Mouse (Mus musculus) hindbrain, embryonic 16.5 days (tissue): ENCODE results near the gene Cysltr2. TPM values are rescaled to one million over a fixed set of nuclear protein-coding genes. Genes with fewer than 3 reads are reported as not detected.

Experiments
- ATAC-seq: fragments of 200-750 bp; cut with Nextera tagmentation; 2 replicates; pipeline ENCODE4 v1.8.0; 2017; ENCODE audit warnings: moderate TSS enrichment, moderate library complexity
- H3K27ac ChIP-seq: fragments of 300-500 bp; sonication (generic); 2 replicates; pipeline ENCODE4 v1.5.1; 2014; ENCODE audit warnings: low read depth, mild to moderate bottlenecking, control low read depth, low read length, moderate library complexity
- H3K27me3 ChIP-seq: fragments of 300-500 bp; sonication (generic); replicated peaks from 2 replicates; pipeline ENCODE4 v1.6.1; 2014; ENCODE audit warnings: low read length; ENCODE audit not compliant: control insufficient read depth, insufficient read depth
- H3K36me3 ChIP-seq: fragments of 300-500 bp; sonication (generic); 2 replicates; pipeline ENCODE4 v1.6.1; 2014; ENCODE audit warnings: mild to moderate bottlenecking, low read length, moderate library complexity, mixed read lengths; ENCODE audit not compliant: control insufficient read depth, insufficient read depth
- H3K4me1 ChIP-seq: fragments of 300-500 bp; sonication (generic); 2 replicates; pipeline ENCODE4 v1.6.1; 2014; ENCODE audit warnings: low read depth, low read length; ENCODE audit not compliant: control insufficient read depth, insufficient read depth
- H3K4me2 ChIP-seq: fragments of 300-500 bp; sonication (generic); 2 replicates; pipeline ENCODE4 v1.6.1; 2014; ENCODE audit warnings: mild to moderate bottlenecking, low read length, control low read depth, moderate library complexity
- H3K4me3 ChIP-seq: fragments of 300-500 bp; sonication (generic); 2 replicates; pipeline ENCODE4 v1.5.1; 2014; ENCODE audit warnings: mild to moderate bottlenecking, low read length, control low read depth, moderate library complexity
- H3K9ac ChIP-seq: fragments of 300-500 bp; sonication (generic); 2 replicates; pipeline ENCODE4 v1.6.1; 2014; ENCODE audit warnings: low read depth, mild to moderate bottlenecking, control low read depth, low read length, moderate library complexity
- H3K9me3 ChIP-seq: fragments of 300-500 bp; sonication (generic); 2 replicates; pipeline ENCODE4 v1.6.1; 2014; ENCODE audit warnings: mild to moderate bottlenecking, low read length, moderate library complexity; ENCODE audit not compliant: control insufficient read depth
- WGBS: fragments of 180-500 bp; shearing (Covaris S2); extraction: QIAGEN DNeasy Blood & Tissue Kit; methylation state at CpG from one replicate; pipeline ENCODE4 v1.1.7; 2014; 5-methylcytosine and 5-hydroxymethylcytosine counted together
- polyA plus RNA-seq: library from polyadenylated mRNA; unstranded; fragments of >200 nt; fragmentation: Nextera tagmentation; extraction: Ambion mirVana; gene quantifications from 2 replicates; pipeline ENCODE4 v1.2.1, GENCODE M21; 2015

Cysltr2 gene
- 0.21 TPM in 1 of 2 replicates, not detected in the other for polyA plus RNA-seq

DNA sequence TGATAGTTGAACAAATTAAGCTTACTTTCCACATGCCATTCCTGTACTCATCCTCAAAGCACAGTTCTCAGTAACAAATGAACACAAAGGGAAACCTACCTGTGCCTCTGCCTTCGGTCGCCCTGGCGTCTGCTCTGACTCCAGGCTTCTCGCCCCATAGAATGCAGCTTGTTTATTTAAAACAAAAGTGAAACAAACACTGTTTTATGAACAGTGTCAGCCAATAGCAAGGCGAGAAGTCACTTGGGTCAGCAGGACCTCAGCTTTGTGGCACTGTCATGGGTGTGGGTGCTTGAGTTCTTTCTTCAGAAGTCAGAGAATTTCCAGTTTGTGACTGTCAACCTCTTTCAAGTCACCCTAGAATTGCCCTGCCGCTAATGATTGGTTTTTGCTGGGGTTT is at the start of gene Cysltr2:
Gene Cysltr2, minus strand, starts transcription at position 178 of the 400 bp plus-strand sequence.
- no peak within 1 kb of the TSS for H3K4me3 ChIP-seq
- WGBS, result 56% methylated on average over 6 of the region's 6 CpGs
- H3K9ac ChIP-seq, result no peak within 1 kb of the TSS
- H3K9me3 ChIP-seq, result no peaks in the 10 kb centered on the region
- no peaks in the 10 kb centered on the region for H3K36me3 ChIP-seq
- no peaks in the 10 kb centered on the region for H3K4me1 ChIP-seq
- no peak within 1 kb of the TSS for H3K4me2 ChIP-seq
- H3K27me3 ChIP-seq, result no peaks in the 10 kb centered on the region
- no peak for ATAC-seq
- H3K27ac ChIP-seq, result no peak within 1 kb of the TSS

DNA sequence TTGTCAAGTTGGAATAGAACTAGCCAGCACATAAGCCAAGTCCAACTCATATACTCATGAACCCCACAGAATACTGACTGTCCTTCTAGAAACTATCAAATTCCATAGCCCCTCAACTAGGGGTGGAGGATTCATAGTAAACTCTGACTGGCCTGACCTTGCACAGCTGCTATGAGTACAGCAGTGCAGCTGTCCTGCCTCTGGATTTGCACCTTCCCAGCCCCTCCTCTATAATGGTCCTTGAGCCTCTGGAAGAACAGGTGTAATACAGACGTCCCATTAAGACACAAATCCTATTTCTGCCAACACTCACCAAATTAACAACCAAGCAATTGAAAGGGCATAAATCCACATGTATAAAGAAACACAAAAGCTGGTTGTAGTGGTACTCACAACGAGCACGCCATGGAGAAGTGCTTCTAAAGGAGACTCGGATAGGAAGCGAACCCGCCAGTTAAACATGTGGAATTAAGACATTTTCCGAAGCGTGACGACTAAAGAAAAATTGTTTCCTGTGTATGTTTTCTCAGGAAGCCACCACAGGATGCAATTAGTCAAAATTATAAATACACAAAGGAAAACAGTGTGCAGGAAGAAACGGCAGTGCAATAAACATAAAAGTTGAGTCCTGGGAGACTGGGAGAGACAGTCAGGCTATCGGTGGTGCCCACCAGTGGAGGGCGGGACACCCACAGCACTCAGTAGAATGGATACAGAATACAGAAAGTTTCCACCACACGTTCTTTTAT is 46.1 kb upstream of the Cysltr2 start:
- Histone ChIP-seq H3K27me3 (0 out of 2 replicates have a peak, but pooled peaks cover 3% of the 10 kb centered on the region), H3K4me3 (no peak overlapping the region), H3K4me1 (no peaks in the 10 kb centered on the region), H3K9me3 (no peaks in the 10 kb centered on the region), H3K4me2 (no peak overlapping the region), H3K27ac (no peak overlapping the region), H3K9ac (no peak overlapping the region), H3K36me3 (no peaks in the 10 kb centered on the region)
- WGBS, result 80% methylated on average over 13 of the region's 13 CpGs
- no peak for ATAC-seq

DNA sequence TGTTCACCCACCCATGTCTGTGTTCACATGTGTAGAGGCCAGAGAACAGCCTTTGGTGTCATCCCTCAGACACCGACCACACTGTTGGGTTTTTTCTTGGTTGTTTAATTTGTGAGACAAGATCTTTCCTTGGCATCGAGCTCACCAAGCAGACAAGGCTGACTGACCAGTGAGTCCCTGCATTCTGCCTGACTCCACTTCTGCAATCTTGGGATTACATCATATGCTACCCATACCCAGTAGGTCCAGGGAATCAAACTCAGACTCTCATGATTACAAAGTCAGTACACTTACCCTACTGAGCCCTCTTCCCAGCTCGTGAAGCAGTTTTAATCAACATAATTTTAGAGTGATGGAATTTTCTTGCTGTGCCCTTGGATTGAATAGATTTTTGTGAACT is 44.0 kb upstream of the Cysltr2 start:
- Histone ChIP-seq H3K4me2 (no peak overlapping the region), H3K9me3 (no peaks in the 10 kb centered on the region), H3K4me3 (no peak overlapping the region), H3K9ac (no peak overlapping the region), H3K27ac (no peak overlapping the region), H3K4me1 (no peaks in the 10 kb centered on the region), H3K36me3 (no peaks in the 10 kb centered on the region), H3K27me3 (0 out of 2 replicates have a peak, but pooled peaks cover 1% of the 10 kb centered on the region)
- ATAC-seq, result no peak
- 93% methylated on average over 3 of the region's 3 CpGs for WGBS

DNA sequence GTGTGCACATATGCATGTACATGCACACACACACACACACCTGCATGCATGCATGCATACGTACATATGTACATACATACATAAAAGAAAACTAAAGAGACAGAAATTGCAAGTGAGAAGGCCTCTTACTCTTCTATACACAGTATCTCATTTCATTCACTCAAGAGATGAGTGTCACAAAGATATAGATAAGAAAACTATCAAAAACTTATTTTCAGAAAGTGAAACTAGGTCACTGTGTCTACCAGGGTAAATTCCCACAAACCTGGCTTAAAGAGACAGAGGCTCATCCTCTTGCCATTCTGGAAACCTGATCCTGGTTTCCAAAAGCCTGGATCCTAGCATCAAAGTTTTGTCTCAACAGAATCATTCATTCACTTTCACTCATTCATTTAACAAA is 39.3 kb upstream of the Cysltr2 start:
- no peaks in the 10 kb centered on the region for H3K4me1 ChIP-seq
- H3K36me3 ChIP-seq, result no peaks in the 10 kb centered on the region
- no peak overlapping the region for H3K9ac ChIP-seq
- H3K27ac ChIP-seq, result no peak overlapping the region
- H3K4me2 ChIP-seq, result no peak overlapping the region
- H3K4me3 ChIP-seq, result no peak overlapping the region
- H3K27me3 ChIP-seq, result no peaks in the 10 kb centered on the region
- WGBS, result 94% methylated on average over 1 of the region's 1 CpGs
- no peak for ATAC-seq
- H3K9me3 ChIP-seq, result no peaks in the 10 kb centered on the region

DNA sequence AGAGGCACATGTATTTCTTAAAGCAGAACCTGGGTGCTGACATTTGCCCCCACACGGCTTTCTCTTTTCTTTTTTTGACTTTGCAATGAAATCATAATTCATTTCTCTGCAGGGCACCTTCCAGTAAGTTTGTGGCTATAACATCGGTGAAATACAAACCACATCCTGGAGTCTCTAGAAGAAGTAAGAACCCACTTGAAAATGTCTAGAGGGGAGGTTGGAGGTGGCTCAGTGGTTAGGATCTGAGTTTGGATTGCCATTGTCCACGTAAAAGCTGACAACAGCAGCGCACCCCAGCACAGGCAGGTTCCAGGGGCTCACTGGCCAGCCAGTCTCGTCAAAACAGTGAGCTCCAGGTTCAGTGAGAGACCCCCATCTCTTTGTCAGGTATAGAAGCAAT is 38.8 kb upstream of the Cysltr2 start:
- no peaks in the 10 kb centered on the region for H3K4me1 ChIP-seq
- no peaks in the 10 kb centered on the region for H3K27me3 ChIP-seq
- 88% methylated on average over 5 of the region's 5 CpGs for WGBS
- ATAC-seq, result no peak
- H3K27ac ChIP-seq, result no peak overlapping the region
- no peak overlapping the region for H3K9ac ChIP-seq
- no peak overlapping the region for H3K4me3 ChIP-seq
- H3K9me3 ChIP-seq, result no peaks in the 10 kb centered on the region
- H3K4me2 ChIP-seq, result no peak overlapping the region
- no peaks in the 10 kb centered on the region for H3K36me3 ChIP-seq

DNA sequence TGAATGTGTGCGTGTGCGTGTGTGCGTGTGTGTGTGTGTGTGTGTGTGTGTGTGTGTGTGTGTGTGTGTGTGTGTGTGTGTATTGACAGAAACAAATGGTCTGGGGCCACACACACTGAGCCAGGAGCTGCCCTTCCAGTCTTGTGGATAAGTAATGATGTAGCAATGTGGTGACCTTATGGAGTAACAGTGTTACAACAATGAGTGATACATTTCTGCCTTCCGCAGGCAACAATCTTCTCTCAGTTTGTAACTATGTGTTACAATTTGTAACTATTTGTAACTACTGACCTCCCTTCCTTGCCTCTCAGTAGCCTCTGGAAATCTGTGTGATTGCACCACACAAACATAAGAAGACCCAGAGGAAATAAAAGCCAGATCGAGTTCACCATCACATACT is 38.3 kb upstream of the Cysltr2 start:
- no peaks in the 10 kb centered on the region for H3K9me3 ChIP-seq
- no peaks in the 10 kb centered on the region for H3K4me1 ChIP-seq
- WGBS, result 83% methylated on average over 5 of the region's 5 CpGs
- H3K4me2 ChIP-seq, result no peak overlapping the region
- H3K36me3 ChIP-seq, result no peaks in the 10 kb centered on the region
- H3K9ac ChIP-seq, result no peak overlapping the region
- ATAC-seq, result no peak
- no peaks in the 10 kb centered on the region for H3K27me3 ChIP-seq
- H3K27ac ChIP-seq, result no peak overlapping the region
- H3K4me3 ChIP-seq, result no peak overlapping the region

DNA sequence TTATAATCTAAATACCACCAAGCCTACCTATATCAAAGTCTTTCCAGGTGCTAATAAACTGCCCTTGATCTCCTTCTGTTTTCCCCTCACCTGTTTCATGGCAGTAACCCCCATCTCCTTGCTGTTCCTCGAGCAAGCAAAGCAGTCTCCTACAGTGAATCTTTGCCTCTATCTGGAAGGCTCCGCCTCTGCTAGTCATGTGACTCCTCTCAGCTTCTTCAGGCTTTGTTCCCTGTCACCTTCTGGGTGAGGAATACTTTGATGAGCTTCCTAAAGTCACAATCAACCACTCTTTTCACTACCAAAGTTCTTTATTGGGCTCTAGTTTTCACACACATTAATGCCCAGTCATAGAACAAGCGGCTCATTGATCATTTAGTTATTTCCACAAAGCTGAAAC is 37.5 kb upstream of the Cysltr2 start:
- no peak overlapping the region for H3K4me3 ChIP-seq
- 60% methylated on average over 3 of the region's 3 CpGs for WGBS
- no peak for ATAC-seq
- H3K27me3 ChIP-seq, result no peaks in the 10 kb centered on the region
- H3K4me2 ChIP-seq, result no peak overlapping the region
- H3K9me3 ChIP-seq, result no peaks in the 10 kb centered on the region
- no peaks in the 10 kb centered on the region for H3K4me1 ChIP-seq
- H3K9ac ChIP-seq, result no peak overlapping the region
- H3K27ac ChIP-seq, result no peak overlapping the region
- no peaks in the 10 kb centered on the region for H3K36me3 ChIP-seq

DNA sequence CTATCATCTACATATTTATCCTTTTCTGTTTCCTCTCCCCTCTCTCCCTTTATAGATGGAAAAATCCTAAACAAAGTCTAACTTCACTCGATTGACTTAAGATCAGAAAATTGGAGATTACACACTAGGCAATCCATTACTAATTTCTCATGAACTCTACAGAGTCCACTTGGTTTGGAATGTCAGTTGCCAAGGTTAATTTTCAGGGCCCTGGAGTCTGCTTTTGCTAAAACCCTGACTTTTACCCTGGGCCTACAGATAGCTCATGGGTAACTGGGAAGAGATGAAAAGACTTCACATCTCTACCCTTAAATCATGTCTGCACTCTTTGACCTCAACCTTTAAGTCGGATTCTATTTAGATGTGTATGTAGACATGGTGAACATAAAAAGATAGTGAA is 34.6 kb upstream of the Cysltr2 start:
- no peaks in the 10 kb centered on the region for H3K9me3 ChIP-seq
- no peak overlapping the region for H3K4me2 ChIP-seq
- ATAC-seq, result no peak
- H3K27ac ChIP-seq, result no peak overlapping the region
- H3K4me3 ChIP-seq, result no peak overlapping the region
- no peak overlapping the region for H3K9ac ChIP-seq
- no peaks in the 10 kb centered on the region for H3K27me3 ChIP-seq
- H3K36me3 ChIP-seq, result no peaks in the 10 kb centered on the region
- 94% methylated on average over 2 of the region's 2 CpGs for WGBS
- H3K4me1 ChIP-seq, result no peaks in the 10 kb centered on the region

DNA sequence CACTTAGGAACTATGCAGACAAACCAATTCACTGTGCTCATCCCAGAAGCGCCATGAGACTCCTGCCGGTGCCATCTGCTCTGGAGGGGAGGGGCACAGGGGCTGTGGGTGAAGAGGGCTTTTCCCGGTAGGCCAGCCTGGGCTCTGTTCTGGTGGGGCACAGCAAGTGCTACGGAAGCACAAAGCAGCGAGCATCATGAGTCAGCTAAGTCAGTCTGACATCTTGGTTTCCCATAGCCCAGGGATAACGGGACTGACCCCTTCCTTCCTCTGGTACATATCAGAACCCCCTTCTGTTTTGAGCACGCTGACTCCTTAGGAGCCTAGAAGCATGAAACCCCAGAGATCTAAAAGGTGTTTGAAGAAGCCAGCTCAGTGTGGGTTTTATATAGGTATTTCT is 15.5 kb upstream of the Cysltr2 start:
- no peak overlapping the region for H3K27ac ChIP-seq
- H3K4me3 ChIP-seq, result no peak overlapping the region
- no peak for ATAC-seq
- no peak overlapping the region for H3K9ac ChIP-seq
- no peaks in the 10 kb centered on the region for H3K27me3 ChIP-seq
- H3K36me3 ChIP-seq, result no peaks in the 10 kb centered on the region
- no peak overlapping the region for H3K4me2 ChIP-seq
- WGBS, result 69% methylated on average over 7 of the region's 7 CpGs
- H3K4me1 ChIP-seq, result no peaks in the 10 kb centered on the region
- H3K9me3 ChIP-seq, result no peaks in the 10 kb centered on the region
